Mouse (Mus musculus) liver, adult 2 months (tissue): Measurements from ENCODE around the gene Olfr1313.

Experiments
- CTCF ChIP-seq: fragments of 200-500 bp; IDR thresholded peaks from 2 replicates; pipeline ENCODE4 v1.5.1; 2011; ENCODE audit warnings: low read depth, low read length, control low read depth
- POLR2A ChIP-seq: fragments of 200-500 bp; IDR thresholded peaks from 2 replicates; pipeline ENCODE4 v1.6.1; 2011; ENCODE audit warnings: low read length, control low read depth; ENCODE audit not compliant: insufficient read depth; ENCODE audit errors: extremely low read depth

DNA sequence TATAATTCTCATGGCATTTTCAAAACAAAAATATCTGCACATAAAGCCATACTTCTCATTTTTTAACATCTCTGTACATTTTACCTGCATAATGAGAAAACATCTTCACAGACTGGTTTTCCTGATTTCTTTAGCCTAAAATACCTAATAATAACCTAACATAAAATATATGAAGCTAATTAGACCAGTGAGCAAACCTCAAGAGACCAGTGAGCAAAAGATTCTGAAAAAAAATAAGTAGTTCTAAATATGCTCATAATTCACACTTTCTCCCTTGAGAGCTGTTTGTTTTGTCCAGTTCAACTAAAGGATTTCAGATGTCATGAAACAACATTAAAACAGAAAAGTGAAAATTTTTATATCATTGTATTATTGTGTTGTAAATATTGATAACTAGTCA is 19.0 kb upstream of the Olfr1313 start, which contains the start of gene Olfr1314:
- TF ChIP-seq CTCF (no peak), POLR2A (no peak)
